In the genomic region with DNA sequence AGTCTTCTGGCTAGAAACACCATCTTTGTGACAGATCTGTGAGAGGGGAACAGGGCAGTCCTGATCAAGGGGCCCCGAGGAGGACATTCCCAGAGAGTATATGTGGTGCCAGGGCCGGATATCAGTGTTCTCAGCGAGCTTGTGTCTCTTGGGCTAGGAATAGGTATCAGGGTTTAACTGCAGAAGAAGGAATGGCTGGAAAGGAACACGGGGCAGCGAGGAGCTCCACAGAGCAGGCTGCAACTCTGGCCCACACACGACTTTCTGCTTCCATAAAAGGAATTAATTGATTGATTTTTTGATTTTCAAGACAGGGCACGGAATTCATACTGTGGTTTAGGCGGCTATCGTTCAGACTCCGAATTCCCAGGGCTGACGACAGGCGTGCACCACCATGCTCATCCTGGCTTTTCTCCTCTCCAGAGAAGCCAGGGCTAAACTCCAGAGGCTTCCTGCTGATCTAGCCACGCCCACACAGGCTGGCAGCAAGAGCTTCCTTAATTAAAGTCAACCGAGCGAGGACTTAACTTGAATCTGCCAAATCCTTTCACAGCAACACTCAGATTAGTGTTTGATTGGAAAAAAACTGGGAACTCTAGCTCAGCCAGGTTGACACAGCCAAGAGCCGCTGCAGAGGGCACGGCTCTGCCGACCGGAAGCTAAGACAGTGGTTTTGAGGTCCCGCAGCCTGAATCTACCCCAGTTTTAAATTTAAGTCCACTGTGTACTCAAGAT, we compare ENCODE assay signal across 8 mouse cellular contexts.
DNase-seq lines count a peak whose midpoint lies in the region; ATAC-seq and TF ChIP-seq lines count a peak whose summit lies in the region.

No protein-coding gene starts in this region.

- TF ChIP-seq EP300 in lung, postnatal 0 days (IDR thresholded peaks at IDR 0.05): no peak

- DNase-seq in T-cell, adult 2 months (ENCODE audit: low spot score): peak; percentile 14
- DNase-seq in cerebellum, adult 11 months: peak; percentile 12
- DNase-seq in forebrain, embryonic 14.5 days (ENCODE audit: low spot score): peak; percentile 92
- peak; percentile 33 to 47 for DNase-seq in layer of hippocampus, postnatal 14 days (ENCODE audit: low spot score in 2 of 2)
- DNase-seq in lung, postnatal 0 days (ENCODE audit: low spot score): peak; percentile 63
- peak; percentile 77 for DNase-seq in retina, embryonic 14.5 days (ENCODE audit: low spot score)
- DNase-seq in MN1 (ENCODE audit: low spot score): no peak

- 0 out of 2 replicates have a peak overlapping the region, but pooled peaks have one; percentile 3 for H3K9ac ChIP-seq in forebrain, embryonic 14.5 days (ENCODE audit: low read length)
- peak overlapping the region; percentile 4; the same call in 1 of the 2 replicates for H3K9ac ChIP-seq in hindbrain, embryonic 12.5 days
- 0 out of 2 replicates have a peak overlapping the region, but pooled peaks have one; percentile 27 for H3K9ac ChIP-seq in lung, postnatal 0 days (replicated peaks; ENCODE audit: low read depth)

- ATAC-seq in forebrain, embryonic 14.5 days: peak; percentile 91
- ATAC-seq in hindbrain, embryonic 12.5 days (ENCODE audit: low FRiP score): peak; percentile 88
- ATAC-seq in lung, postnatal 0 days: peak; percentile 74

- 5% methylated on average over 20 of the region's 20 CpGs for WGBS in forebrain, embryonic 14.5 days
- WGBS in hindbrain, embryonic 12.5 days: 10% methylated on average over 20 of the region's 20 CpGs
- WGBS in lung, postnatal 0 days: 8% methylated on average over 20 of the region's 20 CpGs

- H3K4me1 ChIP-seq in forebrain, embryonic 14.5 days (ENCODE audit: control insufficient read depth, insufficient read depth, low read length): peaks cover 8% of the 10 kb centered on the region
- H3K4me1 ChIP-seq in hindbrain, embryonic 12.5 days: peaks cover 9% of the 10 kb centered on the region; the same call in 1 of the 2 replicates
- no peaks in the 10 kb centered on the region for H3K4me1 ChIP-seq in lung, postnatal 0 days (ENCODE audit: insufficient read depth, low read depth, low read length)

- H3K4me2 ChIP-seq in forebrain, embryonic 14.5 days (ENCODE audit: low read length): peak overlapping the region; percentile 52
- H3K4me2 ChIP-seq in hindbrain, embryonic 12.5 days (replicated peaks): peak overlapping the region; percentile 58
- H3K4me2 ChIP-seq in lung, postnatal 0 days (replicated peaks; ENCODE audit: low read depth, low read length): peak overlapping the region; percentile 62

- H3K27ac ChIP-seq in forebrain, embryonic 14.5 days (ENCODE audit: low read depth, low read length): no peak overlapping the region
- no peak overlapping the region for H3K27ac ChIP-seq in hindbrain, embryonic 12.5 days
- H3K27ac ChIP-seq in lung, postnatal 0 days (ENCODE audit: low read length): no peak overlapping the region

- H3K36me3 ChIP-seq in forebrain, embryonic 14.5 days (ENCODE audit: control insufficient read depth, insufficient read depth, low read length): no peaks in the 10 kb centered on the region
- H3K36me3 ChIP-seq in hindbrain, embryonic 12.5 days: no peaks in the 10 kb centered on the region
- no peaks in the 10 kb centered on the region for H3K36me3 ChIP-seq in lung, postnatal 0 days (ENCODE audit: insufficient read depth, low read length)

- H3K4me3 ChIP-seq in forebrain, embryonic 14.5 days (ENCODE audit: low read depth, low read length): peak overlapping the region; percentile 12; the same call in 1 of the 2 replicates
- H3K4me3 ChIP-seq in hindbrain, embryonic 12.5 days: peak overlapping the region; percentile 30
- peak overlapping the region; percentile 21; the same call in 1 of the 2 replicates for H3K4me3 ChIP-seq in lung, postnatal 0 days (ENCODE audit: low read depth, low read length)

- no peaks in the 10 kb centered on the region for H3K9me3 ChIP-seq in forebrain, embryonic 14.5 days (replicated peaks; ENCODE audit: control insufficient read depth, low read length)
- no peaks in the 10 kb centered on the region for H3K9me3 ChIP-seq in hindbrain, embryonic 12.5 days (replicated peaks)
- no peaks in the 10 kb centered on the region for H3K9me3 ChIP-seq in lung, postnatal 0 days (ENCODE audit: low read length)

- H3K27me3 ChIP-seq in forebrain, embryonic 14.5 days (replicated peaks; ENCODE audit: control insufficient read depth, insufficient read depth, low read length): no peaks in the 10 kb centered on the region
- H3K27me3 ChIP-seq in hindbrain, embryonic 12.5 days: no peaks in the 10 kb centered on the region
- H3K27me3 ChIP-seq in lung, postnatal 0 days (replicated peaks; ENCODE audit: insufficient read depth, low read length): no peaks in the 10 kb centered on the region

- no peak for TF ChIP-seq CTCF in lung, postnatal 0 days (IDR thresholded peaks at IDR 0.05)
